Mouse (Mus musculus) kidney, adult 11 months (tissue): ENCODE data around the gene Map1s.
A peak's percentile ranks its signal among the peaks of the same experiment; 100 is the strongest.

Source experiments
- DNase-seq: peaks from one replicate; pipeline ENCODE4 v3.0.0; 2022

The Map1s gene

DNA sequence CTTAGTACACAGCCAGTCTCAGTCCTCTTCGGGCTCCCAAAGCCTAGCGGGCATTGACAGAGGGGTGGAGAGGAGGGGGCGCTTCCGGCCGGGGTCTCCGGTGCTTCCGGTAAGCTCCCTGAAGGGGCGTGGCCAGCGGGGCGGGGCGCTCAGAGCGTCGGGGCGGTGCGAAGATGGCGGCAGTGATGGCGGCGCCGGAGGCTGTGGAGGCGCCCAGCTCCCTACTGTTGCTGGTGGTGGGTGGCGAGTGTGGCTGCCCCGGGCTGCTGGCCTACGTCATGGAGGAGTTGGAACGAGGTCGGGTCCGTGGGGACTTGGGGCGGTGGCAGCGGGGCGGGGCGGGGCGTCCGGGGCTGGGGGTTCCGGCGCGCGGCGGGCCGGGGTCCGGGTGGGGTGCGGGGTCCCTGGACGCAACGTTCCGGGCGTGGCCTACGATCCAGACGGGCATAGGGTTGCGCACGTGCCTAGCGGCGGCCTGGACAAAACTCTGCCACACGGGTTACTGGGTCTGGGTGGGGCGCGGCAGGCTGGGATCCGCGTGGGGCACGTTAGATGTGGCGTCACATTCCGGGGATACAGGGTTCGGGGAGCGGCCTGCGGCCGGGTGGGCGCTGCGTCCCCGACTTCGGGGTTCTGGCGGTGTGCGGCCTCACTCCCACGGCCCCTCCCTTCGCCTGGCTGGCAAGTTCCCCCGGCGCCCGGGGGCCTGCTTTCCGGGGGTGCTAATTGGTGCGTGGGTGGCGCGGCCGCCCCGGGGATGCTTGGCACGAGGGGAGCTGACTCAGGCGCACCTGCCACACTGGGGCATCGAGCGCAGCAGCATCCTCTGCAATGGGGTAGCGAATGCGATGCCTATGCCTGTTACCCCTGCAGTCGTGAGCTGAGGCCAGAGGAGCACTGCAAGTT lies at the start of gene Map1s:
TSS of gene Map1s (plus strand) at position 102 of the 906 bp plus-strand sequence.
- DNase-seq, result peak; percentile 45

DNA sequence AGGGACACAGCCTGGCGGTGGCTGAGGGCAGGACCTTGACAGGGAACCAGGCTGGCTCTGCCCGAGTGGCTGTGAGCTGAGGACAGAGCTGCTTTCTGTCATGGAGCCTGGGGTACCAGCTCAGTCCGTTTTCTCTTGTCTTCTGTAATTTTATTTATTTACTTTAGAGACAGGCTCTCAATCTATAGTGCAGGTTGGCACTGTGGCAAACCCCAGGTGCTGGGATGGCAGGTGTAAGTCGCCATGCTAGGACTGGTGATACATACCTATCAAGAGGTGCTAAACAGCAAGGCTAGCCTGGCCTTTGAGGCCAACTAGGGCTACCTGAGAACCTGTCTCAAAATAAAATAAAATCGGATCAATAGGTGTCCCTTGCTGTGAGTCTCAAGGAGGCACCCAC lies 49.7 kb upstream of the Map1s start:
- DNase-seq, result no peak

DNA sequence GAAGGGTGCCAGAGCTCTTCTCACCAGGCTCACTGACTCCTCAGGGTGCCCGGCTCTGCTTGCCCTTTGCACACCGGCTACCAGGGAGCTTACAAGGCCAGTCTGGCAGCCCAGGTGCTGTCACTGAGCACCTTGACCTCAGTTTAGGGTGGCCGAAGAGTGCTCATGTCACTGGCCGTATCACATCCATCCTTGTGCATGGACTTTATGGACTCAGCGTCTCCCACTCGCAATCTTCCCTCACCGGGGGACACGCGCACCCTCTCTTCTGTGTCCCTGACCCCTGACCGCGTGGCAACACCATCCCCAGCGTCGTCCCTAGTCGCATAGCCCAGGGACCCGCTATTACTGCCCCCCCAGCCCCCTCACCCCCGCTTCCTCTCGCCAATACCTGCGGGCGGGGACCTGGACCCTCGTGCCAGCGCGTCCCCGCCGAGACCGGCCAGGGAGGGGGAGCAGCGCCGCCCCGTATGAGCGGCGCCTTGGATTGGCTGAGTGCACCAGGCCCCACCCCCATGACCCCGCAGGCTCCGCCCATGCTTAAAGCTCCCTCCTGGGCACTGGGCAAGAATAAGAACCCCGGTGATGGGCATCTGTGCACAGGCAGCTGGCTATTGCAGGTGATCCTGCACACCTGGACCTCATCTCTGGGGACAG lies 49.1 kb upstream of the Map1s start:
- DNase-seq, result peak; percentile 74

DNA sequence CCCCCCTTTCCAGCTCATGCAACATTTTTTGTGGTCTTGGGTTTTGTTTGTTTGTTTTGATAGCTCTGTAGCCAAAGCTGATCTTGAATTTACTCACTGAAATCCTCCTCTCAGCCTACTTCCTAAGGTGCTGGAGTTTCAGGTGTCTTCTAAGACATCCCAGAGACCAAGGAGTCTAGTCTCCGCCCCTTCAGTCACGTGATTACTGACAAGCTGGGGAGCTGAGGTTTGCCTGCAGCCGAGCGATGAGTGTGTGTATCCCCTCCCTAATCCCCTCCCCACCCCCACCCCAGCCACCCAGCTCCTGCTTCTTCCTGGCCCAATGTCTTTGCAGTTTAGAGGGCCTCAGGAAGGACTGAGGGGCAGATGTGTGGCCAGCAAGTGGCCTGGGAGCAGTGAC lies 48.2 kb upstream of the Map1s start:
- no peak for DNase-seq

DNA sequence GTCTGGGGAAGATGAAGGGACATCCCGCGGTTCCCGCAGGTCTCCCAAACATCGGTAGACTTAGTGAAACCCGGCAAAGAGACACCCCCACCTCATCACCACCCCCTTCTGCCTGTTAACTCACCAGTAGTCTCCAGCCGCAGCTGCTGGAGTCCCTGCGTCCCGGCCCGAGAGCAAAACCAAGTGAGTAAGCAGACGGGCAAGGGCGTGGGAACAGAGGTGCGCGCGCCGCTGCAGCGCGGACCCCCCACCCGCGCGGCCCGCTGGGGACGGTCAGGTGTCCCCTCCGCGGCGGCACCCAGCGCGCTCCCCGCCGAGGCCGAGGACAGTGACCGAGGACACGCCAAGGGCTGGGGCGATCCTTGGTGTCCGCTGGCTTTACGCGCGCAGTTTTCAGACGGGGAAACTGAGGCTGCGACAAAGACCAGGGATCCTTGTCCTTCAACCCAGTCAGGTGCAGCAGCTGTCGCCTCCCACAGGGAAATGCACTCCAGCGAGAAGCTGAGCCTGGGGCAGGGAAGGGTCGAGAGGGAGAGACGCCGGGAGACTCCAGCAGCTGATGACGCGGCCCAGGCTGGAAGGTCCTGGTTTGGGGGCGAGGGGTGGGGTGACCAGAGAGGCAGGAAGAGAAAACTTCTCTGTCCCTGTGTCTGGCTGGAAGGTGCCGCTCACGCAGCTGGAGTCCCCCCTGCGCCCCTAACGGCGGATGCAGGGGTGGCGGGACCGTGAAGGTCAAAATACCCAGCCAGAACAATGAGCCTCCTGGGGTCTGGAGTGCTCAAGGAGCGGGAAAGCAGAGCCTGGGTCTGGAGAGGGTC lies 42.7 kb upstream of the Map1s start, which contains the start of gene Kcnn1:
TSS of gene Kcnn1 (minus strand) at position 435 of the 818 bp plus-strand sequence.
- no peak for DNase-seq

DNA sequence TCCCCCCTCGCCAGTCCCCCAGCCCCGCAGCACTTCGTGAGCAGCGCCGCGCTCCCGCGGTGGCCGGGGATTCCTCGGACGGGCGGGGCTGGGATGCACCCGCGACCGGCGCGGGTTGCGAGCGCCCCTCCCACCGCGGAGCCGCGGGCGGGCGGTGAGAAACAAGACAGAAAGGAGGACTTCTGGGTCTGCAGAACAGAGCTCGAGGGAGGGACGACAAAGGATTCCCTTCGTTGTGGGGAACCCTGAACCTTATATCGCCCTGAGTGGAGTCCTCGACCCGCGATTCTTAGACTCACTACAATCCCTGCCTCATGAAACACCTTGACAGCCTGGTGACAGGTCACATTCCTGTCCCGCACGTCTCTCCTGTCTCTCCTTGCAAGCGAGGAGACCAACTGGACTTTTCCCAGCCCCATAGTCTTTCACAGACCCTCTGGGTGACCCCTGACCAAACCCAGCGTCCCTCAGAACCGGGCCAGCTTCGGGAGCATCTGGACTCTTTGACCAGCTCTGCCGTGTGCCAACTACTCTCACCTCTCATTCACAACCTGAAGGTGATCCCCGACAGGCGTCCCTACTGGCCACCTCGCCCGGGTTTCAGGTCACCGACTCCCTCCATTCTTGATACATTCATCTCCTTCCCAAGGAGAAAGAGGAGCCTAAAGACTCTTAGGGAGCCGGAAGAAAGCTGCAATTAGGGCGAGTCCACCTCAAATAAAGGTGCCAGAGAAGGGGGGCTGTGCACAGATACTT lies 41.6 kb upstream of the Map1s start:
- no peak for DNase-seq

DNA sequence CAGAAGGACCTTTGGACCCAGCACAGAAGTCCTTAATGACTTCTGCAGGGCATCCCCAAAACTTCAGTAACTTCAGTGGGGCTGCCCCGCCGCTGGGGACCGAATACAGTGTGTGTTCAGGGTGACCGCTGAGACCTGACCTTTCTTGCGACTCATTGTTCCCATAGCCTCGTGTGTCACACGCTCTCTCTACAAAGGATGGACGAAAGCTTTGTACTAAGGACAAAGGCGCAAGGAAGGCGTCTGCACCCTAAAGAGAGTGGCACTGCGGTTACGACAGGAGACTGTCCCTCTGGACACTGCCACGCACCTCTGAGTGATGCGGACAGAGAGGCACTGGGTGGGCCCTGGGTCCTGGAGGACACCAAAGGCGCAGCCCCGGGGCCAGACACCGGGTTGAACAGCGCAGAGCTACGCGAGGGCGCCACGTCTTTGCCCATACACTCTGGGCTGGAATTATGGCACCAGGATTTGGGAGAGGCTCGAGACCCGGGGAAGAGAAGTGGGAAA lies 41.0 kb upstream of the Map1s start:
- no peak for DNase-seq

GRCm38 (mm10) chr8:70865350-70866000 lies 40.3 kb upstream of the Map1s start:
- peak; percentile 99 for DNase-seq

DNA sequence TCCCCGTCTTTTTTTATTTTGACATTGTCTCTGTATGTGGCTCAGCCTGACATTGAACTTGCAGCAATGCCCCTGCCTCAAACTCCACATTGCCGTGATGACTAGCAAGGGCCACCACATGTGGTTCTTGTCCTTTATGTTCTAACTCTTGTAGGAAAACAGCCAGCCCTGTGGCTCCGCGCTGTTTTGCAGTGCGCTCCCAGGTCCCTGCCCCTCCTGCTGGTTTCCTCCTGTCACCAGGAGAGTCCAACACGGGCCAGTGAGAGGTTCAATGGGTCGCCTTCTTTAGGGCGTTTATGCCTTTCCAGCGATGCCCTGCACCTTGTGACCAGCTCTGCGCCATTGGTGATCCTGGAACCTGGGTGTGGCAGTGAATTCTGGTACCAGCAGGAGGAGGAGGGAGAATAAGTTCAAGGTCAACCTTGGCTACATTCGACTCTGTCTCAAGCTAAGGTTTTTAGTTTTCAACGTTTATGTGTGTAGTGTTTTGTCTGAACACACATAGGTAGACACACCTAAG lies 39.7 kb upstream of the Map1s start:
- no peak for DNase-seq

DNA sequence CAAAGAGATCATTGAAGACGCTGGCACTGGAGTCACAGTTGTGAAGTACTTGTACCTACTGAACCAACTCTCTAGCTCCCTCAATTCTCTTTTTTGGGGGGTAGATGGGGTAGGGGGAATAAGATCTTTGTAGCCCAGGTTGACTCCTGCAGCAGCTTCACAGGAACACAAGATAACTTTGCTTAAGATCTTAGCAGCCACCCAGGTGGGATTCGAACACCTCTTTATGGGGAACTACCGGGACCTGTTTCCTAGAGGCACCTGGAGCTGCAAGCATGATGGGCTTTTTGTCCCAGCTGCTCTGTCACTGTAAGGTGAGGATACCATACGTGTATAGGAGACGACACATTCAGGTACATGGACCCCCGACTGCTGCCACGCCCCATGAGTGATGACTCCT lies 39.2 kb upstream of the Map1s start:
- DNase-seq, result no peak

- DNase-seq, result peak; percentile 78
These were observed 37.1 kb upstream of the Map1s start for GRCm38 (mm10) chr8:70868559-70869198.

GRCm38 (mm10) chr8:70869199-70869571 lies 36.5 kb upstream of the Map1s start:
- no peak for DNase-seq

GRCm38 (mm10) chr8:70869601-70870041 lies 36.1 kb upstream of the Map1s start:
- DNase-seq, result peak; percentile 80

GRCm38 (mm10) chr8:70871195-70871807 lies 34.4 kb upstream of the Map1s start:
- DNase-seq, result no peak

DNA sequence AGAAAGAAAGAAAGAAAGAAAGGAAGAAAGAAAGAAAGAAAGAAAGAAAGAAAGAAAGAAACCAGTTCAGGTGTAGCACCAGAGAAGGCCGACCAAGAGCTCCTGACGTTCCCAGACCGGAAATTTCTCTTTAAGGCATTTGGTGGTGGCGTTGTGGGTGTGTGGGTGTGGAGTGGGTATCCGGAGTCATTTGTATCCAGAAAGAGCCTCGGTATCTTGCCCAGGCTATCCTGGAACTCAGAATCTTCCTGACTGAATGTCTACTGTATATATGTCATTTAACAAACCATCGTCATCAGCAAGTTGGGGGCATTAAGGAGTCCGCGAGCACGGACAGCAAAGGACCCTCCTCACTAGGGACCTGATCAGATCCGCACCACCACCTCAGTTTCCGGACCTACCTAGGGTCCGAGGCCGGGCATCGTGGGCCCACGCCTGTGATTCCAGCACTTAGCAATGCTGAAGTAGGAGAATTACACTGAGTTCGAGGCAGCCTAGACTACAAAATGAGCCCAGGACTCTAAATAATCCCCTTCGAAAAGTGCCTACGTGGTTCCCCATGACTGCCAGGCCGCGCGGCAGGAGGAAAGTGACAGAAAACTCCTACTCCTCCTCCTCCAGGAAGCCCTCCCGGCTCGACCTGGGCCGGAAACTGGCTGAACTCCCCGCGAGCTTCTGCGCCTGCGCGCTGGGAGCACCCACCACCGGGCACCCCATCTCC lies 32.9 kb upstream of the Map1s start:
- DNase-seq, result no peak

GRCm38 (mm10) chr8:70873364-70873985 lies 32.3 kb upstream of the Map1s start, which contains the start of gene Ccdc124:
TSS of gene Ccdc124 (minus strand) at chr8:70873935.
- DNase-seq, result peak; percentile 94

- no peak for DNase-seq
These were observed 31.3 kb upstream of the Map1s start for GRCm38 (mm10) chr8:70874441-70874840.

DNA sequence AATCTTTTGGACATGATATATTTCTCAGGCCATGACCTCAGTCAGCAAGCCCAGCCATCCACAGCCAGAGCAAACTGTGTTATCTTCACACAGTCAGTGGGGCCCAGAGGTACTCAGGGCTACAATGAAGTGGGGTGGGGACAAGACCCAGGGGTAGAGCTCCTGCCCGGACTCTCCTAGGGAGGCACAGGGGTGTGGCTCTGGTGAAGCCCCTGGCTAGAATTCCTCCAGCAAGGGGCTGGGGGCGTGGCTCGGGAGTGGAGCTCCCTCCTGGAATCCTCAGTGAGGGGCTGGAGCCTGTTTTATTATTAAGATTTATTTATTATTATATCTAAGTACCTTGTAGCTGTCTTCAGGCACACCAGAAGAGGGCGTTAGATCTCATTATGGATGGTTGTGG lies 29.4 kb upstream of the Map1s start:
- no peak for DNase-seq

GRCm38 (mm10) chr8:70878178-70878577 lies 27.6 kb upstream of the Map1s start:
- DNase-seq, result no peak
